Mouse (Mus musculus): ENCODE data around the gene Cox14.

GRCm38 (mm10) chr15:99684156-99684555 is 41.3 kb upstream of the Cox14 start:
- TF ChIP-seq POLR2A (IDR thresholded peaks at IDR 0.05; ENCODE audit: control insufficient read depth in 1 of 2, insufficient read depth in 1 of 2, low read depth in 1 of 2, low read length in 2 of 2, poor library complexity in 1 of 2) (no peak), MAFK (IDR thresholded peaks at IDR 0.05; ENCODE audit: borderline replicate concordance, low read depth, low read length) (no peak), CTCF (IDR thresholded peaks at IDR 0.05 in 2 of 3, conservative IDR thresholded peaks at IDR 0.05 in 1 of 3; ENCODE audit: control insufficient read depth in 1 of 3, insufficient read depth in 1 of 3, low read depth in 2 of 3, low read length in 3 of 3, poor library complexity in 1 of 3, severe bottlenecking in 1 of 3) (no peak), ZNF384 (IDR thresholded peaks at IDR 0.05; ENCODE audit: low read depth, low read length) (no peak), MAX (IDR thresholded peaks at IDR 0.05; ENCODE audit: low read length) (no peak), HCFC1 (IDR thresholded peaks at IDR 0.05; ENCODE audit: low read depth, low read length) (no peak), ELF1 (IDR thresholded peaks at IDR 0.05; ENCODE audit: low read depth, low read length) (no peak), EP300 (IDR thresholded peaks at IDR 0.05; ENCODE audit: low read depth in 1 of 2, low read length in 2 of 2) (no peak), MXI1 (IDR thresholded peaks at IDR 0.05; ENCODE audit: low read depth, low read length) (no peak), RAD21 (IDR thresholded peaks at IDR 0.05; ENCODE audit: low read depth, low read length) (no peak), POLR2AphosphoS2 (IDR thresholded peaks at IDR 0.05; ENCODE audit: low read length) (no peak), NRF1 (IDR thresholded peaks at IDR 0.05; ENCODE audit: insufficient read depth, low read depth, low read length, poor library complexity, severe bottlenecking) (no peak), POLR2AphosphoS5 (IDR thresholded peaks at IDR 0.05; ENCODE audit: borderline replicate concordance, low read depth, low read length) (no peak), CHD2 (IDR thresholded peaks at IDR 0.05; ENCODE audit: low read length) (no peak)

Measured in MEL (cell line).